11 mouse cellular contexts compared by ENCODE assay signal in the genomic region with DNA sequence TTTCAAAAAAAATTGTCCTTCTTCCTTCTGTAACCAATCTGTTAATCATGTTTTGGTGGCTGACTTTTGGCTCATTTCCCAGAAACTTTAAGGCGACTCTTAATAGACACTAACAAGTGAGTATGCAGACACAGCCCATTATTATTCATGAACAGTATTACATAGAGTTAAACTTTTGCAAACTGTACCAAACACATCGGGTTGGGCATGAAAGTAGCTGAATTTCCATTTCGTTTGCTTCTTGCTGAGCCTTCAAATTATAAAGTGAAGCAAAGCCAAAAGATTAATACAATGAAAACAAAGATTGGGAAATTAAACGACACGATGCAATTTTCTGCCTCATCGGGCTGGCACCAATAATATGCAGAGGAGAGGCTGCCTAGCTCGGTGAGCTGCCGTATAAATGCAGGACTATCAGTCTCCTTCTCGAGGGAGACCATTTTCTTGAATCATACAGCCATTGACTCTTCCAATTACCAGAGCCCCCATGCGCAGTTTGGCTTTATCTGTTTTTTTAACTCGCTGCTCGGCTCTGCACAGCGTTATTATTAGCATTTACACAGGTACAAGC.
A peak's percentile ranks its signal among the peaks of the same experiment; 100 is the strongest.
DNase-seq lines count a peak whose midpoint lies in the region; ATAC-seq and TF ChIP-seq lines count a peak whose summit lies in the region.
"Had no signal": no experiment of that assay in that cellular context is flagged by ENCODE, and none has a peak within 500 bp of the region (broad histone marks: within the 10 kb centered on the region; RNA-seq: fewer than 3 reads in every experiment).

No protein-coding gene starts in this region.

- peak; percentile 30; the same call in 1 of the 2 replicates for ATAC-seq in forebrain, embryonic 12.5 days (ENCODE audit: low FRiP score)
- peak; percentile 83; the same call in 1 of the 2 replicates for ATAC-seq in lung, embryonic 16.5 days (ENCODE audit: low read depth)
- ATAC-seq in hindbrain, embryonic 12.5 days (ENCODE audit: low FRiP score) = peak; percentile 85
- peak; percentile 80 for ATAC-seq in midbrain, embryonic 16.5 days
- ATAC-seq: activated CD4-positive, CD25-positive, alpha-beta regulatory T cell, adult 4 months had no signal

- no peak overlapping the region for H3K4me3 ChIP-seq in forebrain, embryonic 12.5 days (replicated peaks)
- H3K4me3 ChIP-seq in forebrain, embryonic 10.5 days = no peak overlapping the region
- H3K4me3 ChIP-seq in lung, embryonic 16.5 days (ENCODE audit: low read length) = no peak overlapping the region
- H3K4me3 ChIP-seq in hindbrain, embryonic 12.5 days = no peak overlapping the region
- H3K4me3 ChIP-seq in midbrain, embryonic 16.5 days (ENCODE audit: low read depth, low read length) = peak overlapping the region; percentile 18; the same call in 1 of the 2 replicates
- H3K4me3 ChIP-seq in left cerebral cortex, adult 2 months = no peak overlapping the region
- H3K4me3 ChIP-seq: liver, embryonic 13.5 days; myocyte had no signal

- H3K4me1 ChIP-seq in forebrain, embryonic 12.5 days = no peaks in the 10 kb centered on the region
- peaks cover 11% of the 10 kb centered on the region for H3K4me1 ChIP-seq in forebrain, embryonic 10.5 days
- H3K4me1 ChIP-seq in lung, embryonic 16.5 days (replicated peaks; ENCODE audit: control insufficient read depth, insufficient read depth, low read length) = no peaks in the 10 kb centered on the region
- H3K4me1 ChIP-seq in hindbrain, embryonic 12.5 days = 0 out of 2 replicates have a peak, but pooled peaks cover 5% of the 10 kb centered on the region
- H3K4me1 ChIP-seq in midbrain, embryonic 16.5 days (ENCODE audit: control insufficient read depth, insufficient read depth, low read length) = no peaks in the 10 kb centered on the region
- H3K4me1 ChIP-seq: liver, embryonic 13.5 days had no signal

- H3K27me3 ChIP-seq in forebrain, embryonic 12.5 days = no peaks in the 10 kb centered on the region
- H3K27me3 ChIP-seq in forebrain, embryonic 10.5 days (ENCODE audit: poor library complexity, severe bottlenecking) = no peaks in the 10 kb centered on the region
- H3K27me3 ChIP-seq in lung, embryonic 16.5 days (ENCODE audit: control insufficient read depth, insufficient read depth, low read depth, low read length) = no peaks in the 10 kb centered on the region
- H3K27me3 ChIP-seq in hindbrain, embryonic 12.5 days = no peaks in the 10 kb centered on the region
- H3K27me3 ChIP-seq in midbrain, embryonic 16.5 days (ENCODE audit: control insufficient read depth, insufficient read depth, low read depth, low read length) = no peaks in the 10 kb centered on the region
- H3K27me3 ChIP-seq: liver, embryonic 13.5 days had no signal

- 58% methylated on average over 13 of the region's 13 CpGs for whole genome bisulfite sequencing in forebrain, embryonic 12.5 days
- 73% methylated on average over 13 of the region's 13 CpGs for WGBS in forebrain, embryonic 10.5 days
- WGBS in lung, embryonic 16.5 days = 61% methylated on average over 13 of the region's 13 CpGs
- whole genome bisulfite sequencing in hindbrain, embryonic 12.5 days = 52% methylated on average over 13 of the region's 13 CpGs
- WGBS in midbrain, embryonic 16.5 days = 41% methylated on average over 13 of the region's 13 CpGs

- TF ChIP-seq CTCF in left cerebral cortex, adult 2 months (IDR thresholded peaks at IDR 0.05) = no peak

- no peak overlapping the region for H3K4me2 ChIP-seq in forebrain, embryonic 12.5 days
- H3K4me2 ChIP-seq in lung, embryonic 16.5 days (ENCODE audit: low read depth, low read length) = peak overlapping the region; percentile 25
- H3K4me2 ChIP-seq in hindbrain, embryonic 12.5 days (replicated peaks) = peak overlapping the region; percentile 13; the same call in 1 of the 2 replicates
- H3K4me2 ChIP-seq in midbrain, embryonic 16.5 days (ENCODE audit: low read length) = peak overlapping the region; percentile 40
- H3K4me2 ChIP-seq: liver, embryonic 13.5 days had no signal

- no peaks in the 10 kb centered on the region for H3K9me3 ChIP-seq in forebrain, embryonic 12.5 days
- H3K9me3 ChIP-seq in forebrain, embryonic 10.5 days = 0 out of 2 replicates have a peak, but pooled peaks cover 3% of the 10 kb centered on the region
- H3K9me3 ChIP-seq in lung, embryonic 16.5 days (ENCODE audit: control insufficient read depth, low read length) = no peaks in the 10 kb centered on the region
- H3K9me3 ChIP-seq in hindbrain, embryonic 12.5 days (replicated peaks) = no peaks in the 10 kb centered on the region
- no peaks in the 10 kb centered on the region for H3K9me3 ChIP-seq in midbrain, embryonic 16.5 days (replicated peaks; ENCODE audit: control insufficient read depth, low read length, poor library complexity, severe bottlenecking)
- H3K9me3 ChIP-seq: liver, embryonic 13.5 days had no signal

- no peaks in the 10 kb centered on the region for H3K36me3 ChIP-seq in forebrain, embryonic 12.5 days (replicated peaks)
- H3K36me3 ChIP-seq in forebrain, embryonic 10.5 days (replicated peaks) = no peaks in the 10 kb centered on the region
- H3K36me3 ChIP-seq in lung, embryonic 16.5 days (ENCODE audit: control insufficient read depth, insufficient read depth, low read length) = no peaks in the 10 kb centered on the region
- H3K36me3 ChIP-seq in hindbrain, embryonic 12.5 days = no peaks in the 10 kb centered on the region
- H3K36me3 ChIP-seq in midbrain, embryonic 16.5 days (ENCODE audit: control insufficient read depth, insufficient read depth, low read length) = no peaks in the 10 kb centered on the region
- H3K36me3 ChIP-seq: liver, embryonic 13.5 days had no signal

- no peak overlapping the region for H3K9ac ChIP-seq in forebrain, embryonic 12.5 days
- H3K9ac ChIP-seq in lung, embryonic 16.5 days (ENCODE audit: low read length) = no peak overlapping the region
- no peak overlapping the region for H3K9ac ChIP-seq in hindbrain, embryonic 12.5 days
- H3K9ac ChIP-seq in midbrain, embryonic 16.5 days (ENCODE audit: low read depth, low read length) = no peak overlapping the region
- H3K9ac ChIP-seq: liver, embryonic 13.5 days had no signal

- no peak overlapping the region for H3K27ac ChIP-seq in forebrain, embryonic 12.5 days
- no peak overlapping the region for H3K27ac ChIP-seq in forebrain, embryonic 10.5 days
- H3K27ac ChIP-seq in lung, embryonic 16.5 days (ENCODE audit: low read length) = 0 out of 2 replicates have a peak overlapping the region, but pooled peaks have one; percentile 7
- H3K27ac ChIP-seq in hindbrain, embryonic 12.5 days = peak overlapping the region; percentile 45; the same call in 1 of the 2 replicates
- peak overlapping the region; percentile 43; the same call in 1 of the 2 replicates for H3K27ac ChIP-seq in midbrain, embryonic 16.5 days (ENCODE audit: low read length)
- H3K27ac ChIP-seq in left cerebral cortex, adult 2 months = no peak overlapping the region
- H3K27ac ChIP-seq: liver, embryonic 13.5 days had no signal

- intact Hi-C loops in left cerebral cortex, adult 2 months (cut with DNase I) = no loop called here

- DNase-seq in forebrain, embryonic 10.5 days (ENCODE audit: extremely low spot score, low spot score) = no peak
- DNase-seq in lung, postnatal 4 days = no peak
- DNase-seq in ovary, adult 18-20 months (ENCODE audit: low spot score) = no peak
- DNase-seq in left cerebral cortex, adult 2 months (ENCODE audit: extremely low spot score in 1 of 2, low spot score in 2 of 2) = no peak
- DNase-seq: liver, embryonic 13.5 days had no signal

Comparison
In these comparisons a context has a peak if more than half of its experiments do, and no peak if none do; other contexts are left out.
1. ATAC-seq: peak in every context shown above with its lines; median percentile 85 in hindbrain, embryonic 12.5 days; 83 in lung, embryonic 16.5 days; 80 in midbrain, embryonic 16.5 days; 30 in forebrain, embryonic 12.5 days.
2. H3K27ac ChIP-seq: peak in lung, embryonic 16.5 days (single experiment), hindbrain, embryonic 12.5 days (single experiment) and midbrain, embryonic 16.5 days (single experiment); none in forebrain, embryonic 12.5 days (single experiment), forebrain, embryonic 10.5 days (single experiment) and left cerebral cortex, adult 2 months (single experiment).